Mouse (Mus musculus) lung, embryonic 15.5 days (tissue): ENCODE measurements at regions not wholly inside any gene's neighbourhood (a gene's known extent, or its start where the extent isn't known, plus 50 kb on each side); places are given as distances from the start of the nearest gene placed in this dataset.

ENCODE experiments used
- ATAC-seq: fragments of 200-750 bp; cut with Nextera tagmentation; 2 replicates; pipeline ENCODE4 v1.8.0; 2017; ENCODE audit warnings: moderate number of reproducible peaks, borderline replicate concordance; ENCODE audit not compliant: low FRiP score, low TSS enrichment; ENCODE audit errors: extremely low read depth
- H3K27ac ChIP-seq: fragments of 300-500 bp; sonication (generic); 2 replicates; pipeline ENCODE4 v1.5.1; 2015; ENCODE audit warnings: moderate library complexity, mild to moderate bottlenecking, inconsistent platforms
- H3K27me3 ChIP-seq: fragments of 300-500 bp; sonication (generic); 2 replicates; pipeline ENCODE4 v1.6.1; 2015; ENCODE audit warnings: inconsistent platforms
- H3K36me3 ChIP-seq: fragments of 300-500 bp; sonication (generic); 2 replicates; pipeline ENCODE4 v1.6.1; 2015; ENCODE audit warnings: inconsistent platforms
- H3K4me1 ChIP-seq: fragments of 300-500 bp; sonication (generic); 2 replicates; pipeline ENCODE4 v1.6.1; 2015; ENCODE audit warnings: inconsistent platforms
- H3K4me2 ChIP-seq: fragments of 300-500 bp; sonication (generic); 2 replicates; pipeline ENCODE4 v1.6.1; 2015; ENCODE audit warnings: inconsistent platforms, mild to moderate bottlenecking, moderate library complexity
- H3K4me3 ChIP-seq: fragments of 300-500 bp; sonication (generic); 2 replicates; pipeline ENCODE4 v1.5.1; 2015; ENCODE audit warnings: mild to moderate bottlenecking, inconsistent platforms
- H3K9ac ChIP-seq: fragments of 300-500 bp; sonication (generic); 2 replicates; pipeline ENCODE4 v1.6.1; 2015; ENCODE audit warnings: inconsistent platforms
- H3K9me3 ChIP-seq: fragments of 300-500 bp; sonication (generic); 2 replicates; pipeline ENCODE4 v1.6.1; 2016; ENCODE audit warnings: inconsistent platforms
- WGBS: fragments of 180-500 bp; shearing (Covaris S2); methylation state at CpG from one replicate; pipeline ENCODE4 v1.1.7; 2015; 5-methylcytosine and 5-hydroxymethylcytosine counted together

- Histone ChIP-seq H3K36me3 (no peaks in the 10 kb centered on the region), H3K9ac (no peak overlapping the region), H3K27me3 (no peaks in the 10 kb centered on the region), H3K9me3 (no peaks in the 10 kb centered on the region), H3K4me3 (no peak overlapping the region), H3K27ac (no peak overlapping the region), H3K4me1 (no peaks in the 10 kb centered on the region), H3K4me2 (no peak overlapping the region)
- 80% methylated on average over 4 of the region's 4 CpGs for WGBS
- no peak for ATAC-seq
Measured at GRCm38 (mm10) chr8:15323421-15323820, 277.5 kb upstream of the BB014433 start.

- H3K4me3 ChIP-seq, result no peak overlapping the region
- no peak overlapping the region for H3K27ac ChIP-seq
- no peaks in the 10 kb centered on the region for H3K4me1 ChIP-seq
- H3K9ac ChIP-seq, result no peak overlapping the region
- no peaks in the 10 kb centered on the region for H3K36me3 ChIP-seq
- no peak for ATAC-seq
- 79% methylated on average over 16 of the region's 16 CpGs for WGBS
- no peaks in the 10 kb centered on the region for H3K27me3 ChIP-seq
- no peaks in the 10 kb centered on the region for H3K9me3 ChIP-seq
- H3K4me2 ChIP-seq, result no peak overlapping the region
Measured at GRCm38 (mm10) chr8:15318082-15318816, 272.4 kb upstream of the BB014433 start.

GRCm38 (mm10) chr8:15313481-15313880 is 267.6 kb upstream of the BB014433 start:
- no peaks in the 10 kb centered on the region for H3K36me3 ChIP-seq
- no peak for ATAC-seq
- 62% methylated on average over 5 of the region's 5 CpGs for WGBS
- no peaks in the 10 kb centered on the region for H3K27me3 ChIP-seq
- no peak overlapping the region for H3K4me3 ChIP-seq
- H3K4me2 ChIP-seq, result no peak overlapping the region
- no peak overlapping the region for H3K27ac ChIP-seq
- H3K4me1 ChIP-seq, result no peaks in the 10 kb centered on the region
- H3K9me3 ChIP-seq, result no peaks in the 10 kb centered on the region
- no peak overlapping the region for H3K9ac ChIP-seq

GRCm38 (mm10) chr8:15311509-15311908 is 265.6 kb upstream of the BB014433 start:
- H3K9me3 ChIP-seq, result no peaks in the 10 kb centered on the region
- H3K4me2 ChIP-seq, result no peak overlapping the region
- H3K27me3 ChIP-seq, result no peaks in the 10 kb centered on the region
- no peaks in the 10 kb centered on the region for H3K36me3 ChIP-seq
- H3K4me3 ChIP-seq, result no peak overlapping the region
- no peak overlapping the region for H3K27ac ChIP-seq
- H3K4me1 ChIP-seq, result no peaks in the 10 kb centered on the region
- H3K9ac ChIP-seq, result no peak overlapping the region
- 81% methylated on average over 4 of the region's 4 CpGs for WGBS
- no peak for ATAC-seq

GRCm38 (mm10) chr8:15311045-15311444 is 265.2 kb upstream of the BB014433 start:
- no peaks in the 10 kb centered on the region for H3K36me3 ChIP-seq
- no peak for ATAC-seq
- no peaks in the 10 kb centered on the region for H3K27me3 ChIP-seq
- no peaks in the 10 kb centered on the region for H3K9me3 ChIP-seq
- H3K27ac ChIP-seq, result no peak overlapping the region
- H3K4me3 ChIP-seq, result no peak overlapping the region
- 71% methylated on average over 7 of the region's 7 CpGs for WGBS
- H3K4me1 ChIP-seq, result no peaks in the 10 kb centered on the region
- no peak overlapping the region for H3K9ac ChIP-seq
- no peak overlapping the region for H3K4me2 ChIP-seq

- Histone ChIP-seq H3K4me3 (no peak overlapping the region), H3K27me3 (no peaks in the 10 kb centered on the region), H3K4me2 (no peak overlapping the region), H3K9ac (no peak overlapping the region), H3K36me3 (no peaks in the 10 kb centered on the region), H3K27ac (no peak overlapping the region), H3K4me1 (no peaks in the 10 kb centered on the region), H3K9me3 (no peaks in the 10 kb centered on the region)
- 75% methylated on average over 2 of the region's 2 CpGs for WGBS
- no peak for ATAC-seq
Measured at GRCm38 (mm10) chr8:15304143-15304677, 258.3 kb upstream of the BB014433 start.

GRCm38 (mm10) chr8:15273775-15274174 is 227.9 kb upstream of the BB014433 start:
- Histone ChIP-seq H3K27ac (no peak overlapping the region), H3K4me1 (no peaks in the 10 kb centered on the region), H3K27me3 (no peaks in the 10 kb centered on the region), H3K9ac (no peak overlapping the region), H3K36me3 (no peaks in the 10 kb centered on the region), H3K9me3 (no peaks in the 10 kb centered on the region), H3K4me2 (no peak overlapping the region), H3K4me3 (no peak overlapping the region)
- 52% methylated on average over 5 of the region's 5 CpGs for WGBS
- no peak for ATAC-seq

GRCm38 (mm10) chr8:15271793-15272587 is 226.1 kb upstream of the BB014433 start:
- H3K4me3 ChIP-seq, result no peak overlapping the region
- H3K4me1 ChIP-seq, result no peaks in the 10 kb centered on the region
- H3K36me3 ChIP-seq, result no peaks in the 10 kb centered on the region
- H3K9me3 ChIP-seq, result no peaks in the 10 kb centered on the region
- H3K4me2 ChIP-seq, result no peak overlapping the region
- H3K27ac ChIP-seq, result no peak overlapping the region
- ATAC-seq, result no peak
- 49% methylated on average over 17 of the region's 17 CpGs for WGBS
- H3K27me3 ChIP-seq, result no peaks in the 10 kb centered on the region
- H3K9ac ChIP-seq, result no peak overlapping the region

GRCm38 (mm10) chr8:15270290-15270689 is 224.4 kb upstream of the BB014433 start:
- H3K27me3 ChIP-seq, result no peaks in the 10 kb centered on the region
- H3K9me3 ChIP-seq, result no peaks in the 10 kb centered on the region
- H3K36me3 ChIP-seq, result no peaks in the 10 kb centered on the region
- 6% methylated on average over 5 of the region's 5 CpGs for WGBS
- H3K4me1 ChIP-seq, result no peaks in the 10 kb centered on the region
- ATAC-seq, result no peak
- H3K9ac ChIP-seq, result no peak overlapping the region
- no peak overlapping the region for H3K4me2 ChIP-seq
- H3K4me3 ChIP-seq, result no peak overlapping the region
- no peak overlapping the region for H3K27ac ChIP-seq

- Histone ChIP-seq H3K36me3 (no peaks in the 10 kb centered on the region), H3K4me1 (no peaks in the 10 kb centered on the region), H3K9ac (no peak overlapping the region), H3K27ac (no peak overlapping the region), H3K27me3 (no peaks in the 10 kb centered on the region), H3K4me2 (no peak overlapping the region), H3K9me3 (no peaks in the 10 kb centered on the region), H3K4me3 (no peak overlapping the region)
- no peak for ATAC-seq
- 82% methylated on average over 12 of the region's 12 CpGs for WGBS
Measured at GRCm38 (mm10) chr8:15244770-15245485, 199.1 kb upstream of the BB014433 start.

GRCm38 (mm10) chr8:15235410-15235809 is 189.5 kb upstream of the BB014433 start:
- ATAC-seq, result no peak
- no peaks in the 10 kb centered on the region for H3K27me3 ChIP-seq
- H3K4me2 ChIP-seq, result no peak overlapping the region
- no peak overlapping the region for H3K9ac ChIP-seq
- WGBS, result 59% methylated on average over 3 of the region's 3 CpGs
- H3K4me3 ChIP-seq, result no peak overlapping the region
- no peaks in the 10 kb centered on the region for H3K9me3 ChIP-seq
- no peaks in the 10 kb centered on the region for H3K4me1 ChIP-seq
- no peaks in the 10 kb centered on the region for H3K36me3 ChIP-seq
- no peak overlapping the region for H3K27ac ChIP-seq

GRCm38 (mm10) chr8:15233241-15233640 is 187.4 kb upstream of the BB014433 start:
- Histone ChIP-seq H3K27ac (no peak overlapping the region), H3K4me1 (no peaks in the 10 kb centered on the region), H3K36me3 (no peaks in the 10 kb centered on the region), H3K27me3 (no peaks in the 10 kb centered on the region), H3K4me2 (no peak overlapping the region), H3K4me3 (no peak overlapping the region), H3K9me3 (no peaks in the 10 kb centered on the region), H3K9ac (no peak overlapping the region)
- WGBS, result 50% methylated on average over 8 of the region's 8 CpGs
- ATAC-seq, result no peak
